Mouse (Mus musculus): ENCODE data around the gene Carmil3. TPM values are rescaled to one million over a fixed set of nuclear protein-coding genes. Genes with fewer than 3 reads are reported as not detected.

The Carmil3 gene
- total and polyA plus RNA-seq, 3 experiments, result 0.27 to 2.6 TPM; not detected in 1

DNA sequence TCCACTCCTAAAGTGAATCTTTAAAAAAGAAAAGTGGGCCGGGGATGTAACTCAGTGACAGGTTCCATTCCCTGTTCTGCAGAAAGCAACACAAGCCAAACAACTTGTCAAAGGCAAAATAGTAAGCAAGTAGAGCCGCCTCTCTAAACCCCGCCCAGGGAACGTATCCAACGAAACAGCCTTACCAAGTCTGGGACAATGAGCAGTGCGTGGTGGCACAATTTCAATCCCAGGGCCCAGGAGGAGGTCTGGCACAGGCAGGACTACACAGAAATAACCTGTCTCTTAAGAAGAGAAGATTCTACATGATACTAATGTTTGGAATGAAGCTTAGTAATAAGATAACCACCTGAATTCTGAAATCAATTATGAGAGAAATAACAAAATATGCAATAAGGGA is 59.7 kb downstream of the Carmil3 start:
- Histone ChIP-seq H3K27ac (ENCODE audit: control insufficient read depth, low read depth, low read length) (no peak overlapping the region), H3K9ac (ENCODE audit: control insufficient read depth, low read depth, low read length, poor library complexity, severe bottlenecking) (no peak overlapping the region), H3K4me1 (ENCODE audit: control insufficient read depth in 1 of 2, insufficient read depth in 2 of 2, low read length in 2 of 2) (peaks cover 0 to 5% of the 10 kb centered on the region in 2 experiments; a peak in 2 of 4 replicates), H3K9me3 (replicated peaks; ENCODE audit: insufficient read depth, low read length) (no peaks in the 10 kb centered on the region), H3K4me3 (ENCODE audit: control insufficient read depth in 1 of 2, insufficient read depth in 1 of 2, low read depth in 2 of 2, low read length in 2 of 2) (no peak overlapping the region), H3K79me2 (ENCODE audit: control insufficient read depth, insufficient read depth, low read length, poor library complexity) (no peaks in the 10 kb centered on the region), H3K27me3 (ENCODE audit: control insufficient read depth in 1 of 2, insufficient read depth in 2 of 2, low read length in 2 of 2) (no peaks in the 10 kb centered on the region), H3K36me3 (ENCODE audit: control insufficient read depth in 1 of 2, insufficient read depth in 2 of 2, low read length in 2 of 2) (peaks cover 13 to 30% of the 10 kb centered on the region in 2 experiments)
- no peak for DNase-seq (ENCODE audit: low read depth, low spot score)
- no peak for TF ChIP-seq GABPA (IDR thresholded peaks at IDR 0.05; ENCODE audit: low read depth, low read length)
- no peak for TF ChIP-seq TBP (IDR thresholded peaks at IDR 0.05; ENCODE audit: low read depth, low read length)
- TF ChIP-seq BHLHE40 (IDR thresholded peaks at IDR 0.05; ENCODE audit: borderline replicate concordance, low read depth, low read length), result no peak
- TF ChIP-seq JUND (IDR thresholded peaks at IDR 0.05; ENCODE audit: low read depth, low read length), result no peak
- TF ChIP-seq MYC (IDR thresholded peaks at IDR 0.05; ENCODE audit: low read depth, low read length), result no peak
- no peak for TF ChIP-seq KAT2A (conservative IDR thresholded peaks at IDR 0.05; ENCODE audit: low read depth, low read length)
- no peak for TF ChIP-seq HCFC1 (IDR thresholded peaks at IDR 0.05; ENCODE audit: low read depth, low read length)
- TF ChIP-seq MYB (IDR thresholded peaks at IDR 0.05; ENCODE audit: low read depth, low read length), result no peak

GRCm38 (mm10) chr14:55551347-55551746 is 60.9 kb downstream of the Carmil3 start:
- DNase-seq (ENCODE audit: low read depth, low spot score), result no peak
- no peak for TF ChIP-seq SIN3A (IDR thresholded peaks at IDR 0.05; ENCODE audit: low read length)
- no peak for TF ChIP-seq CHD2 (IDR thresholded peaks at IDR 0.05; ENCODE audit: low read length)
- no peak for TF ChIP-seq NRF1 (IDR thresholded peaks at IDR 0.05; ENCODE audit: insufficient read depth, low read depth, low read length, poor library complexity, severe bottlenecking)
- no peak; the same call in 1 of the 2 replicates for TF ChIP-seq POLR2AphosphoS2 (IDR thresholded peaks at IDR 0.05; ENCODE audit: low read length)
- no peak for TF ChIP-seq GABPA (IDR thresholded peaks at IDR 0.05; ENCODE audit: low read depth, low read length)
- TF ChIP-seq MYC (IDR thresholded peaks at IDR 0.05; ENCODE audit: low read depth, low read length), result no peak
- no peak for TF ChIP-seq RAD21 (IDR thresholded peaks at IDR 0.05; ENCODE audit: low read depth, low read length)
- no peak for TF ChIP-seq MAZ (IDR thresholded peaks at IDR 0.05; ENCODE audit: low read depth, low read length)
- TF ChIP-seq USF2 (IDR thresholded peaks at IDR 0.05; ENCODE audit: borderline replicate concordance in 1 of 2, insufficient read depth in 1 of 2, low read depth in 1 of 2, low read length in 2 of 2), result no peak
- TF ChIP-seq ZC3H11A (IDR thresholded peaks at IDR 0.05; ENCODE audit: low read depth, low read length), result no peak
- no peak; a peak in 1 of 4 replicates for TF ChIP-seq POLR2A (IDR thresholded peaks at IDR 0.05; ENCODE audit: control insufficient read depth in 1 of 2, insufficient read depth in 1 of 2, low read depth in 1 of 2, low read length in 2 of 2, poor library complexity in 1 of 2)
- TF ChIP-seq USF1 (IDR thresholded peaks at IDR 0.05; ENCODE audit: low read depth, low read length), result no peak
- TF ChIP-seq TCF12 (IDR thresholded peaks at IDR 0.05; ENCODE audit: low read depth, low read length), result no peak
- no peak for TF ChIP-seq RCOR1 (IDR thresholded peaks at IDR 0.05; ENCODE audit: low read depth, low read length)
- no peak for TF ChIP-seq ETS1 (IDR thresholded peaks at IDR 0.05; ENCODE audit: low read depth, low read length)
- H3K36me3 ChIP-seq (ENCODE audit: control insufficient read depth in 1 of 2, insufficient read depth in 2 of 2, low read length in 2 of 2), result peaks cover 13 to 22% of the 10 kb centered on the region in 2 experiments
- H3K9ac ChIP-seq (ENCODE audit: control insufficient read depth, low read depth, low read length, poor library complexity, severe bottlenecking), result no peak overlapping the region
- no peaks in the 10 kb centered on the region for H3K79me2 ChIP-seq (ENCODE audit: control insufficient read depth, insufficient read depth, low read length, poor library complexity)
- H3K27ac ChIP-seq (ENCODE audit: control insufficient read depth, low read depth, low read length), result no peak overlapping the region
- no peak overlapping the region for H3K4me3 ChIP-seq (ENCODE audit: control insufficient read depth in 1 of 2, insufficient read depth in 1 of 2, low read depth in 2 of 2, low read length in 2 of 2)
- H3K9me3 ChIP-seq (replicated peaks; ENCODE audit: insufficient read depth, low read length), result no peaks in the 10 kb centered on the region
- no peaks in the 10 kb centered on the region for H3K27me3 ChIP-seq (ENCODE audit: control insufficient read depth in 1 of 2, insufficient read depth in 2 of 2, low read length in 2 of 2)
- peaks cover 0 to 12% of the 10 kb centered on the region in 2 experiments; a peak in 2 of 4 replicates for H3K4me1 ChIP-seq (ENCODE audit: control insufficient read depth in 1 of 2, insufficient read depth in 2 of 2, low read length in 2 of 2)
